Mouse (Mus musculus): ENCODE measurements around the gene Myh3.

Gene Myh3

GRCm38 (mm10) chr11:67144559-67145265 lies 66.6 kb downstream of the Myh3 start:
- no peak for DNase-seq (ENCODE audit: low read depth)

GRCm38 (mm10) chr11:67145482-67146408 lies 67.6 kb downstream of the Myh3 start:
- no peak for DNase-seq (ENCODE audit: low read depth)

- DNase-seq (ENCODE audit: low read depth): no peak
Observed at GRCm38 (mm10) chr11:67146409-67147282, 68.5 kb downstream of the Myh3 start.

DNA sequence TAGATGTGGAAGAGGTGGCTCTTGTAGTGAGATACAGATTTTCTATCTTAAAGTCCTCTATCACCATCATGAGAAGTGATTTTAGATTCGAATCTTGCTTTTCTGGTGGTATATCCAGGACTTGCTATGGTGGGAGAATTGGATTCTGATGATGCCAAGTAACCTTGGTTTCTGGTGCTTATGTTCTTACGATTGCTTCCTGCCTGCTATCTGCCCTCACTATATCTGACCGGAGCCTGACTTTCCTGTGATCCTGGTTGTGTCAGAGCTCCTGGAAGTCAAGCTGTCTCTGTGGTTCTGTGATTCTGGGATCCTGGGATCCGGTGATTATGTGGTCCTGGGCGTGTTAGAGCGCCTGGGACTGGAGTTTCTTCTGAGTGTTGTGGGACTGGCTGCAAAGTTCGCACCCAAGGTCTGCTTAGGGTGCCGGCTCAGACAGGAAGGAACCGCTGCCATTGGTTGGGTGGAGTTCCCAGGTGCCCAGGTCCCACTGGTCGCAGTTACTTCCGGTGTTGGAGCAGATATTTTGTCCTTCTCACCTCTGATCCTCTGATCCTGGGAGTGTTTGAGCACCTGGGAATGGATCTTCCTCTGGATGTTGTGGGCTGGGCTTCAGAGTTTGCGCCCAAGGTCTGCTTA lies 69.3 kb downstream of the Myh3 start:
- DNase-seq (ENCODE audit: low read depth): no peak

- no peak for DNase-seq (ENCODE audit: low read depth)
Observed at GRCm38 (mm10) chr11:67148286-67149012, 70.3 kb downstream of the Myh3 start.

GRCm38 (mm10) chr11:67150237-67150636 lies 72.1 kb downstream of the Myh3 start:
- no peak for DNase-seq (ENCODE audit: low read depth)

DNA sequence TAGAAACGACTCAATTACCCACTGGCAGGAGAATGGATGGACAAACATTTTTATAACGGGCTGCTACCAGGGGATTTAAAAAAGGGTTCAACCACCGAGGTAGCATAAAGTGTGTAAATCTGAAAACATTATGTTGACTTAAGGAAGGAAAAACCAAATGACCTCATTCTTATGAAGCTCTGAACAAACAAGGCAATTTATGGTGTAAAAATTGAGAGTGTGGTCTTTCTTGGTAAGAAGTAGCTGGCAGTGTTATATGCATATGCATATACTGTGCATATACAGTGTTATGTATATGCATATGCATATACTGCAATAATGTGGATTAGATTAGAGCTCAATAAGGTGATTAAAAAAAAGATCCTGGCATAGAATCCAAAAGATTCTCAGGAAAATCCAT lies 73.1 kb downstream of the Myh3 start:
- no peak for DNase-seq (ENCODE audit: low read depth)
